Mouse (Mus musculus): ENCODE results near the gene Obp2b. TPM values are rescaled to one million over a fixed set of nuclear protein-coding genes. Genes with fewer than 3 reads are reported as not detected.

Gene Obp2b
- total RNA-seq (2023; ENCODE audit: inconsistent age), result not detected in 4 replicates

GRCm38 (mm10) chr2:25736709-25737108 lies at the start of gene Obp2b:
Obp2b (plus strand) TSS chr2:25737009.

GRCm38 (mm10) chr2:25699743-25700142 lies 37.1 kb upstream of the Obp2b start, which contains the start of gene Obp2a:
Obp2a (plus strand) TSS chr2:25700043.

GRCm38 (mm10) chr2:25706643-25707481 lies 29.9 kb upstream of the Obp2b start, which contains the start of gene Bmyc:
Bmyc (plus strand) TSS chr2:25706739.

GRCm38 (mm10) chr2:25765269-25765668 lies 28.5 kb downstream of the Obp2b start, which contains the start of gene Lcn3:
Lcn3 (plus strand) TSS chr2:25765569.

GRCm38 (mm10) chr2:25776717-25777116 lies 39.9 kb downstream of the Obp2b start, which contains the start of gene Lcn11:
Lcn11 (plus strand) TSS chr2:25777017.

GRCm38 (mm10) chr2:25781957-25782356 lies 45.1 kb downstream of the Obp2b start, which contains the start of gene Gm13539:
Gm13539 (plus strand) TSS chr2:25782257.

Other genes with a start within 250 kb of the Obp2b start
- not detected in 4 replicates for gene Lcn12, start 243.1 kb upstream of the Obp2b start, total RNA-seq (2023; ENCODE audit: inconsistent age)
- 69.9 to 80.2 TPM (median 72.7 TPM) in 4 replicates for gene Fbxw5, start 236.3 kb upstream of the Obp2b start, total RNA-seq (2023; ENCODE audit: inconsistent age)
- 0.45 to 2.0 TPM (median 0.80 TPM) in 4 replicates for gene C8g, start 235.3 kb upstream of the Obp2b start, total RNA-seq (2023; ENCODE audit: inconsistent age)
- 48.8 to 61.5 TPM (median 56.4 TPM) in 4 replicates for gene Traf2, start 190.1 kb upstream of the Obp2b start, total RNA-seq (2023; ENCODE audit: inconsistent age)
- gene Edf1, start 179.2 kb upstream of the Obp2b start, total RNA-seq (2023; ENCODE audit: inconsistent age), result 111 to 137 TPM (median 123 TPM) in 4 replicates
- 1.8 to 3.7 TPM (median 2.4 TPM) in 4 replicates for gene Mamdc4, start 162.2 kb upstream of the Obp2b start, total RNA-seq (2023; ENCODE audit: inconsistent age)
- gene Phpt1, start 161.8 kb upstream of the Obp2b start, total RNA-seq (2023; ENCODE audit: inconsistent age), result 15.5 to 23.8 TPM (median 21.3 TPM) in 4 replicates
- gene Ajm1, start 155.3 kb upstream of the Obp2b start, total RNA-seq (2023; ENCODE audit: inconsistent age), result 0.15 to 0.42 TPM (median 0.19 TPM) in 4 replicates
- gene Rabl6, start 128.5 kb upstream of the Obp2b start, total RNA-seq (2023; ENCODE audit: inconsistent age), result 84.7 to 117 TPM (median 104 TPM) in 4 replicates
- gene Ccdc183, start 119.3 kb upstream of the Obp2b start, total RNA-seq (2023; ENCODE audit: inconsistent age), result not detected in 4 replicates
- gene Tmem141, start 115.0 kb upstream of the Obp2b start, total RNA-seq (2023; ENCODE audit: inconsistent age), result 0.99 to 2.1 TPM (median 1.3 TPM) in 3 of 4 replicates, not detected in the other
- gene Fcna, start 109.0 kb upstream of the Obp2b start, total RNA-seq (2023; ENCODE audit: inconsistent age), result 4.0 to 8.2 TPM (median 6.6 TPM) in 4 replicates
- not detected in 4 replicates for gene Lcn8, start 83.9 kb upstream of the Obp2b start, total RNA-seq (2023; ENCODE audit: inconsistent age)
- not detected in 4 replicates for gene Lcn5, start 79.1 kb upstream of the Obp2b start, total RNA-seq (2023; ENCODE audit: inconsistent age)
- not detected in 4 replicates for gene Lcn6, start 60.2 kb upstream of the Obp2b start, total RNA-seq (2023; ENCODE audit: inconsistent age)
- not detected in 4 replicates for gene Lcn10, start 54.3 kb upstream of the Obp2b start, total RNA-seq (2023; ENCODE audit: inconsistent age)
- not detected in 4 replicates for gene Obp2a, start 37.0 kb upstream of the Obp2b start, total RNA-seq (2023; ENCODE audit: inconsistent age)
- 28.3 to 34.8 TPM (median 29.7 TPM) in 4 replicates for gene Bmyc, start 30.3 kb upstream of the Obp2b start, total RNA-seq (2023; ENCODE audit: inconsistent age)
- gene Lcn3, start 28.6 kb downstream of the Obp2b start, total RNA-seq (2023; ENCODE audit: inconsistent age), result not detected in 4 replicates
- not detected in 4 replicates for gene Lcn11, start 40.0 kb downstream of the Obp2b start, total RNA-seq (2023; ENCODE audit: inconsistent age)
- not detected in 4 replicates for gene Gm13539, start 45.2 kb downstream of the Obp2b start, total RNA-seq (2023; ENCODE audit: inconsistent age)
- not detected in 4 replicates for gene Glt6d1, start 78.8 kb downstream of the Obp2b start, total RNA-seq (2023; ENCODE audit: inconsistent age)
- not detected in 4 replicates for gene Lcn9, start 86.1 kb downstream of the Obp2b start, total RNA-seq (2023; ENCODE audit: inconsistent age)
- gene Sohlh1, start 110.2 kb downstream of the Obp2b start, total RNA-seq (2023; ENCODE audit: inconsistent age), result not detected in 4 replicates
- gene Kcnt1, start 126.7 kb downstream of the Obp2b start, total RNA-seq (2023; ENCODE audit: inconsistent age), result not detected in 4 replicates
- 33.8 to 58.3 TPM (median 44.4 TPM) in 4 replicates for gene Camsap1, start 246.3 kb downstream of the Obp2b start, total RNA-seq (2023; ENCODE audit: inconsistent age)

All from B cell, adult (primary cell).